Mouse (Mus musculus) intestine, embryonic 16.5 days (tissue): ENCODE results near the gene Rcc1. TPM values are rescaled to one million over a fixed set of nuclear protein-coding genes. Genes with fewer than 3 reads are reported as not detected.
A peak's percentile ranks its signal among the peaks of the same experiment; 100 is the strongest.

Experiments used
- ATAC-seq: fragments of 200-750 bp; cut with Nextera tagmentation; 2 replicates; pipeline ENCODE4 v1.8.0; 2017; ENCODE audit warnings: moderate TSS enrichment, moderate library complexity
- H3K27ac ChIP-seq: fragments of 300-500 bp; sonication (generic); 2 replicates; pipeline ENCODE4 v1.5.1; 2014; ENCODE audit warnings: mild to moderate bottlenecking, low read length
- H3K27me3 ChIP-seq: fragments of 300-500 bp; sonication (generic); replicated peaks from 2 replicates; pipeline ENCODE4 v1.6.1; 2014; ENCODE audit warnings: low read length, control low read depth, mixed read lengths; ENCODE audit not compliant: control insufficient read depth, insufficient read depth
- H3K36me3 ChIP-seq: fragments of 300-500 bp; sonication (generic); 2 replicates; pipeline ENCODE4 v1.6.1; 2014; ENCODE audit warnings: low read length, control low read depth; ENCODE audit not compliant: control insufficient read depth, insufficient read depth
- H3K4me1 ChIP-seq: fragments of 300-500 bp; sonication (generic); 2 replicates; pipeline ENCODE4 v1.6.1; 2014; ENCODE audit warnings: low read length, control low read depth, mixed read lengths; ENCODE audit not compliant: control insufficient read depth, insufficient read depth
- H3K4me2 ChIP-seq: fragments of 300-500 bp; sonication (generic); 2 replicates; pipeline ENCODE4 v1.6.1; 2014; ENCODE audit warnings: low read depth, low read length, control low read depth
- H3K4me3 ChIP-seq: fragments of 300-500 bp; sonication (generic); 2 replicates; pipeline ENCODE4 v1.5.1; 2014; ENCODE audit warnings: mild to moderate bottlenecking, low read length
- H3K9ac ChIP-seq: fragments of 300-500 bp; sonication (generic); 2 replicates; pipeline ENCODE4 v1.6.1; 2014; ENCODE audit warnings: low read depth, low read length
- H3K9me3 ChIP-seq: fragments of 300-500 bp; sonication (generic); 2 replicates; pipeline ENCODE4 v1.6.1; 2016; ENCODE audit warnings: low read length, control low read depth; ENCODE audit not compliant: control insufficient read depth
- WGBS: fragments of 180-500 bp; shearing (Covaris S2); extraction: QIAGEN DNeasy Blood & Tissue Kit; methylation state at CpG from one replicate; pipeline ENCODE4 v1.1.7; 2014; 5-methylcytosine and 5-hydroxymethylcytosine counted together
- polyA plus RNA-seq: library from polyadenylated mRNA; unstranded; fragments of >200 nt; fragmentation: Nextera tagmentation; extraction: Ambion mirVana; gene quantifications from 2 replicates; pipeline ENCODE4 v1.2.1, GENCODE M21; 2015

The Rcc1 gene
- polyA plus RNA-seq, 1 experiment from 2014 or later, result 90.6 TPM

- WGBS, result 76% methylated on average over 13 of the region's 13 CpGs
- H3K4me3 ChIP-seq, result no peak overlapping the region
- peaks cover 33% of the 10 kb centered on the region for H3K36me3 ChIP-seq
These were observed 12.2 kb upstream of the Rcc1 start for GRCm38 (mm10) chr4:132365450-132366060.

GRCm38 (mm10) chr4:132363487-132363886 lies 10.1 kb upstream of the Rcc1 start:
- no peaks in the 10 kb centered on the region for H3K4me1 ChIP-seq
- H3K27me3 ChIP-seq, result no peaks in the 10 kb centered on the region
- no peak overlapping the region for H3K27ac ChIP-seq
- no peak overlapping the region for H3K4me3 ChIP-seq
- no peak for ATAC-seq
- no peak overlapping the region for H3K9ac ChIP-seq
- WGBS, result 93% methylated on average over 11 of the region's 11 CpGs
- no peak overlapping the region for H3K4me2 ChIP-seq
- no peaks in the 10 kb centered on the region for H3K9me3 ChIP-seq
- peaks cover 29% of the 10 kb centered on the region for H3K36me3 ChIP-seq

More at GRCm38 (mm10) chr4:132365450-132366060, 12.2 kb upstream of the Rcc1 start:
- Histone ChIP-seq H3K4me2 (no peak overlapping the region), H3K27me3 (no peaks in the 10 kb centered on the region), H3K9ac (no peak overlapping the region), H3K4me1 (no peaks in the 10 kb centered on the region), H3K27ac (no peak overlapping the region), H3K9me3 (no peaks in the 10 kb centered on the region)
- no peak for ATAC-seq

GRCm38 (mm10) chr4:132359510-132359909 lies 6.1 kb upstream of the Rcc1 start:
- Histone ChIP-seq H3K36me3 (peaks cover 13% of the 10 kb centered on the region), H3K4me2 (no peak overlapping the region), H3K9ac (no peak overlapping the region), H3K9me3 (no peaks in the 10 kb centered on the region), H3K27me3 (no peaks in the 10 kb centered on the region), H3K27ac (no peak overlapping the region), H3K4me3 (no peak overlapping the region), H3K4me1 (peaks cover 6% of the 10 kb centered on the region)
- no peak for ATAC-seq
- 85% methylated on average over 4 of the region's 4 CpGs for WGBS

- ATAC-seq, result peak; percentile 63
- Histone ChIP-seq H3K36me3 (peaks cover 5% of the 10 kb centered on the region; the same call in 1 of the 2 replicates), H3K27ac (no peak overlapping the region), H3K4me1 (peaks cover 14% of the 10 kb centered on the region), H3K27me3 (no peaks in the 10 kb centered on the region), H3K4me3 (no peak overlapping the region), H3K9ac (no peak overlapping the region), H3K4me2 (no peak overlapping the region), H3K9me3 (no peaks in the 10 kb centered on the region)
- 41% methylated on average over 12 of the region's 12 CpGs for WGBS
These were observed 2.8 kb upstream of the Rcc1 start for GRCm38 (mm10) chr4:132356170-132356569.

GRCm38 (mm10) chr4:132355403-132355802 lies 2.0 kb upstream of the Rcc1 start:
- no peak overlapping the region for H3K9ac ChIP-seq
- H3K4me1 ChIP-seq, result peaks cover 14% of the 10 kb centered on the region
- no peak for ATAC-seq
- no peak overlapping the region for H3K27ac ChIP-seq
- H3K9me3 ChIP-seq, result no peaks in the 10 kb centered on the region
- no peaks in the 10 kb centered on the region for H3K27me3 ChIP-seq
- peaks cover 4% of the 10 kb centered on the region; the same call in 1 of the 2 replicates for H3K36me3 ChIP-seq
- WGBS, result 85% methylated on average over 3 of the region's 3 CpGs
- H3K4me2 ChIP-seq, result no peak overlapping the region
- H3K4me3 ChIP-seq, result no peak overlapping the region

- H3K27ac ChIP-seq, result no peak overlapping the region
- H3K9me3 ChIP-seq, result no peaks in the 10 kb centered on the region
- no peak for ATAC-seq
- H3K4me3 ChIP-seq, result no peak overlapping the region
- 85% methylated on average over 4 of the region's 4 CpGs for WGBS
- peaks cover 14% of the 10 kb centered on the region for H3K4me1 ChIP-seq
- H3K36me3 ChIP-seq, result no peaks in the 10 kb centered on the region
- H3K27me3 ChIP-seq, result no peaks in the 10 kb centered on the region
- no peak overlapping the region for H3K4me2 ChIP-seq
- no peak overlapping the region for H3K9ac ChIP-seq
These were observed 1.2 kb upstream of the Rcc1 start for GRCm38 (mm10) chr4:132354571-132354970.

GRCm38 (mm10) chr4:132352739-132353138 lies 666 bp downstream of the Rcc1 start:
- no peak for ATAC-seq
- no peaks in the 10 kb centered on the region for H3K9me3 ChIP-seq
- H3K4me2 ChIP-seq, result peak overlapping the region; percentile 66
- peak overlapping the region; percentile 84 for H3K27ac ChIP-seq
- no peaks in the 10 kb centered on the region for H3K27me3 ChIP-seq
- peaks cover 14% of the 10 kb centered on the region for H3K4me1 ChIP-seq
- peak overlapping the region; percentile 77 for H3K9ac ChIP-seq
- H3K36me3 ChIP-seq, result no peaks in the 10 kb centered on the region
- peak overlapping the region; percentile 69 for H3K4me3 ChIP-seq
- under 1% methylated on average over 14 of the region's 14 CpGs for WGBS

GRCm38 (mm10) chr4:132351401-132351800 lies 2.0 kb downstream of the Rcc1 start:
- 47% methylated on average over 1 of the region's 1 CpGs for WGBS
- H3K4me3 ChIP-seq, result peak overlapping the region; percentile 69; the same call in 1 of the 2 replicates
- no peaks in the 10 kb centered on the region for H3K9me3 ChIP-seq
- H3K4me1 ChIP-seq, result peaks cover 14% of the 10 kb centered on the region
- peak overlapping the region; percentile 1; the same call in 1 of the 2 replicates for H3K27ac ChIP-seq
- no peaks in the 10 kb centered on the region for H3K27me3 ChIP-seq
- no peak for ATAC-seq
- no peaks in the 10 kb centered on the region for H3K36me3 ChIP-seq
- H3K9ac ChIP-seq, result peak overlapping the region; percentile 77; the same call in 1 of the 2 replicates
- peak overlapping the region; percentile 66 for H3K4me2 ChIP-seq

- H3K9me3 ChIP-seq, result no peaks in the 10 kb centered on the region
- no peak for ATAC-seq
- H3K9ac ChIP-seq, result no peak overlapping the region
- no peak overlapping the region for H3K4me3 ChIP-seq
- H3K36me3 ChIP-seq, result no peaks in the 10 kb centered on the region
- WGBS, result 75% methylated on average over 3 of the region's 3 CpGs
- no peaks in the 10 kb centered on the region for H3K27me3 ChIP-seq
- H3K4me2 ChIP-seq, result no peak overlapping the region
- no peak overlapping the region for H3K27ac ChIP-seq
- H3K4me1 ChIP-seq, result peaks cover 12% of the 10 kb centered on the region
These were observed 2.6 kb downstream of the Rcc1 start for GRCm38 (mm10) chr4:132350854-132351253.
